Mouse (Mus musculus): ENCODE results near the gene Hip1.

GRCm38 (mm10) chr5:135513131-135513530 is 31.8 kb downstream of the Hip1 start:
- TF ChIP-seq POLR2A (IDR thresholded peaks at IDR 0.05; ENCODE audit: borderline replicate concordance, low read depth, low read length) (no peak), CTCF (IDR thresholded peaks at IDR 0.05; ENCODE audit: low read depth, low read length) (no peak)
